Mouse (Mus musculus): ENCODE measurements around the gene Gcgr.

- peak; percentile 85 for TF ChIP-seq MYC (IDR thresholded peaks at IDR 0.05; ENCODE audit: low read depth, low read length)
- TF ChIP-seq MAX (IDR thresholded peaks at IDR 0.05; ENCODE audit: low read length), result peak; percentile 84
- peak; percentile 61 for TF ChIP-seq USF1 (IDR thresholded peaks at IDR 0.05; ENCODE audit: low read depth, low read length)
- no peak for TF ChIP-seq EP300 (IDR thresholded peaks at IDR 0.05; ENCODE audit: low read depth in 1 of 2, low read length in 2 of 2)
Measured at GRCm38 (mm10) chr11:120491317-120492023, 39.0 kb upstream of the Gcgr start, which contains the start of gene Slc25a10.

All from MEL (cell line).